11 mouse cellular contexts compared by ENCODE assay signal in genomic region chr13:41910236-41910635, GRCm38 (mm10).
DNase-seq lines count a peak whose midpoint lies in the region; TF ChIP-seq lines count a peak whose summit lies in the region.
"Had no signal": no experiment of that assay in that cellular context is flagged by ENCODE, and none has a peak within 500 bp of the region (broad histone marks: within the 10 kb centered on the region; RNA-seq: fewer than 3 reads in every experiment).

No protein-coding gene starts in this region.

- DNase-seq in lung, adult 2 months: peak; percentile 6
- DNase-seq in lung, postnatal 25 days (ENCODE audit: low spot score): no peak
- peak; percentile 66 for DNase-seq in gastrocnemius, postnatal 10 days
- peak; percentile 7 for DNase-seq in heart, postnatal 25 days (ENCODE audit: low spot score)
- peak; percentile 53 for DNase-seq in lung, postnatal 14 days
- no peak for DNase-seq in frontal cortex, adult 2 months (ENCODE audit: extremely low spot score in 1 of 2, low spot score in 1 of 2)
- no peak for DNase-seq in layer of hippocampus, adult 9-10 months (ENCODE audit: low spot score)
- DNase-seq: cerebellum, adult 11 months; right cerebral cortex, adult 18-20 months had no signal

- WGBS in lung, adult 2 months: 59% methylated on average over 10 of the region's 10 CpGs

- TF ChIP-seq POLR2A in lung, adult 2 months (IDR thresholded peaks at IDR 0.05; ENCODE audit: borderline replicate concordance, extremely low read depth, low read depth, low read length): no peak

- intact Hi-C loops in heart, postnatal 25 days (cut with DNase I): no loop called here

- TF ChIP-seq CTCF in lung, adult 2 months (IDR thresholded peaks at IDR 0.05; ENCODE audit: insufficient read depth, low read length): no peak

- H3K4me1 ChIP-seq in lung, adult 2 months (ENCODE audit: control insufficient read depth, insufficient read depth, low read length): peaks cover 8% of the 10 kb centered on the region
- H3K4me1 ChIP-seq: forebrain, embryonic 12.5 days had no signal

- H3K4me3 ChIP-seq in lung, adult 2 months (replicated peaks; ENCODE audit: extremely low read depth, low read depth, low read length): no peak overlapping the region
- H3K4me3 ChIP-seq: forebrain, embryonic 12.5 days; heart, embryonic 13.5 days had no signal

Comparison
In these comparisons a context has a peak if more than half of its experiments do, and no peak if none do; other contexts are left out.
1. DNase-seq: peak in lung, adult 2 months (single experiment), gastrocnemius, postnatal 10 days (single experiment), heart, postnatal 25 days (single experiment) and lung, postnatal 14 days (single experiment); none in lung, postnatal 25 days (single experiment), frontal cortex, adult 2 months (0 of 2) and layer of hippocampus, adult 9-10 months (single experiment).